Mouse (Mus musculus) liver, adult 2 months (tissue): ENCODE measurements around the gene Galns.

Source experiments
- CTCF ChIP-seq: fragments of 200-500 bp; IDR thresholded peaks from 2 replicates; pipeline ENCODE4 v1.5.1; 2011; ENCODE audit warnings: low read depth, low read length, control low read depth
- POLR2A ChIP-seq: fragments of 200-500 bp; IDR thresholded peaks from 2 replicates; pipeline ENCODE4 v1.6.1; 2011; ENCODE audit warnings: low read length, control low read depth; ENCODE audit not compliant: insufficient read depth; ENCODE audit errors: extremely low read depth

DNA sequence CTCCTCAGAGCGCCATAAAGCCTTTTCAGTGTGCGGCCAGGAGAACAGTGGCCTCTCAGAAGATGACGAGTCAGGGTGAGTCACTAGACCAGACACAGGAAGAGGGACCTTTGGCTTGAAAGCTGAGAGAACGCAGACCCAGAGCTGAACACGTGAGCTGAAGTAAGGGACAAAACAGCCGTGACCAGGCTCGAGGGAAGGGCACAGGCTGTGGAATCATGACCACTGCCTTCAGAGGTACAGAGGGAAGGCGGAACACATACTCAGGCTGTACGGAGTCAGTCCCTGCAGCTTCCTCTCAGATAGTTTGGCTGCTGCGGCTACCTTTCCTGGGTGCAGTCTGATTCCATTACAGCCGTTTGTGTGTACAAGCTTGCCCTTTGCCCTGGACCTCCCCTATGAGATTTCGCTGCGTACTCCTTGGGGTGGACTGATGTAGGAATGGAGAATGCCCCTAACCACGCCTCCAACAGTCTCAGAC, 25.8 kb downstream of the Galns start:
- no peak for TF ChIP-seq CTCF
- TF ChIP-seq POLR2A = no peak
